Mouse (Mus musculus): ENCODE measurements around the gene Prkca. TPM values are rescaled to one million over a fixed set of nuclear protein-coding genes. Genes with fewer than 3 reads are reported as not detected.
A peak's percentile ranks its signal among the peaks of the same experiment; 100 is the strongest.

Gene Prkca
- polyA plus RNA-seq, 1 experiment from 2014 or later: 7.4 TPM

DNA sequence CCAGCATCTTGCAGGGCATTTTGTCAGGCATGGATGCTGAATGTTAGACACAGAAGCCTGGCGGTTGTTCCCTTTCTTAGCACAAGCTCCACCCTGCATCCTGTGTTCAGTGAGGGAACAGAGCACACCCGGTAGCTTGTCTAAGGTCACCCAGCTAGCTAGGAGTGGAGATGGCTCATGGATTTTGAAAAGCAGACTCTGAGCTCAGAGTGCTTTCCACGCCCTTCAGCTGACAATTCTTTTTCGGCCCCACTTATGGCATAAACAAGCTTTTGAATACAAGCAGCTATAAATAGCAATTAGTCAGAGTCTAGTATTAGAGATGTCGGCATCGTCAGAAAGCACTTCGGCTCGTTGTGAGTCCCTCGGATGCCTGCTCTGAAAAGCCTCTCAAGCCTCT lies 178.0 kb downstream of the Prkca start:
- 0 out of 2 replicates have a peak overlapping the region, but pooled peaks have one; percentile 40 for H3K27ac ChIP-seq (ENCODE audit: low read depth, low read length)
- no peaks in the 10 kb centered on the region for H3K9me3 ChIP-seq (ENCODE audit: control insufficient read depth, low read length)
- no peaks in the 10 kb centered on the region for H3K4me1 ChIP-seq (ENCODE audit: control insufficient read depth, insufficient read depth, low read depth, low read length)
- no peak overlapping the region for H3K4me2 ChIP-seq (ENCODE audit: low read length)
- ATAC-seq: no peak
- no peaks in the 10 kb centered on the region for H3K27me3 ChIP-seq (replicated peaks; ENCODE audit: control insufficient read depth, insufficient read depth, low read length)
- no peak overlapping the region for H3K4me3 ChIP-seq (ENCODE audit: low read length)
- H3K9ac ChIP-seq (ENCODE audit: low read depth, low read length): no peak overlapping the region
- WGBS: 57% methylated on average over 9 of the region's 9 CpGs
- no peaks in the 10 kb centered on the region for H3K36me3 ChIP-seq (ENCODE audit: control insufficient read depth, insufficient read depth, low read length)

DNA sequence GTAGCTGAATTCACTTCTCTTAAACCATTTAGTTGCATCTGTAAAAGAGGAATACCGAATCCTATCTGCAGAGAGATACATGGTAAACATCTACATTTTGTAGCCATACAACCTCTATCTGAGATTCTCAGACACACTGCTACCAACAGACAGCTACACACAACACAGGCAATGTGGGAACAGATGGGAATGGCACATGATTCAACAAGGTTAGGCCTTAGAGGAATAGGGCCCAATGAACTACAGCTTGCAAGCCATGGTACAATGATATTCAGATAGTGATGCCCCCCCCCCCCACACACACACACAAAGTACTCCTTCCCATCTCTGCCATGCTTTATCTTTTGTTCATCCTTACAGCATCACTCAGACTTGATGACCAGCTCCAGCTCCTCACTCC lies 181.1 kb downstream of the Prkca start:
- Histone ChIP-seq H3K4me2 (ENCODE audit: low read length) (no peak overlapping the region), H3K4me1 (ENCODE audit: control insufficient read depth, insufficient read depth, low read depth, low read length) (no peaks in the 10 kb centered on the region), H3K4me3 (ENCODE audit: low read length) (no peak overlapping the region), H3K27ac (ENCODE audit: low read depth, low read length) (no peak overlapping the region), H3K27me3 (replicated peaks; ENCODE audit: control insufficient read depth, insufficient read depth, low read length) (no peaks in the 10 kb centered on the region), H3K36me3 (ENCODE audit: control insufficient read depth, insufficient read depth, low read length) (no peaks in the 10 kb centered on the region), H3K9me3 (ENCODE audit: control insufficient read depth, low read length) (no peaks in the 10 kb centered on the region), H3K9ac (ENCODE audit: low read depth, low read length) (no peak overlapping the region)
- WGBS: 71% methylated on average over 1 of the region's 1 CpGs
- no peak for ATAC-seq

DNA sequence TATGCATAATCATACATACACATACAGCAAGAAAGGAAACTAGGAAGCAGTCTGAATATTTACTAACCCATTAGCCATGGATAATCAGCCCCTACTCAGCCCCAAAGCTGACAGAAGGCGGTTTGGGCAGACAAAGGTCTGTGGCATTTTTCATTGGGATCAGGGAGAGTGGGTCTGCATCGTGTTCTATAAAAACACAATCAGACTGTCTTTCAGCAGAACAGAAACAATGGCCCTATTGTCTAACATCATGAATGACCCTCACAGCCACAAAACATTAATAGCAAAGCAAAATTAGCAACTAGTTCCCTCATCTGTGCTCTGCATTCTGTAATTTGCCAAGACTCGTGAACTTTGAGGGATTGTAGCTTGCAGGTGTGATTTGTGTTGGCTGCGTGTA lies 181.6 kb downstream of the Prkca start:
- no peak for ATAC-seq

DNA sequence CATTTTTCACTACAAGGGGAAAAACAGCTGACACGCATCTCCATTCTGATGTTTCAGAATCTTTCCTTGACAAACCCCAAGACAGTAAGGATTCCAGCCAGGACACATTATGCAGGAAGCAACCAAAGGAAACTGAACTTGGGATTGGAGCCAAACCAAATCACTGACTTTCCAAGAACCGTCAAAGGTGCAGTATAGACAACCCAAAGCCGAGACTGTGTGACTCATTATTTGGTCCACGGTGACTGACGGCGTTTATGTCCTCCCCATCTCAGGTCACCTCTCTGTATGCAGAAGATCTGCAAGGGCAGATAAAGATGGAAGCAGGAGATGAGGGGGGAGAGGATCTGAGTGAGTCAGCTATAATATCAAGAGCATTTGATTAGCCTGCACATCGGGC lies 183.7 kb downstream of the Prkca start:
- no peak overlapping the region for H3K4me2 ChIP-seq (ENCODE audit: low read length)
- no peak overlapping the region for H3K4me3 ChIP-seq (ENCODE audit: low read length)
- H3K36me3 ChIP-seq (ENCODE audit: control insufficient read depth, insufficient read depth, low read length): no peaks in the 10 kb centered on the region
- ATAC-seq: no peak
- H3K9ac ChIP-seq (ENCODE audit: low read depth, low read length): no peak overlapping the region
- H3K4me1 ChIP-seq (ENCODE audit: control insufficient read depth, insufficient read depth, low read depth, low read length): no peaks in the 10 kb centered on the region; the same call in 1 of the 2 replicates
- no peak overlapping the region for H3K27ac ChIP-seq (ENCODE audit: low read depth, low read length)
- no peaks in the 10 kb centered on the region for H3K27me3 ChIP-seq (replicated peaks; ENCODE audit: control insufficient read depth, insufficient read depth, low read length)
- 80% methylated on average over 7 of the region's 7 CpGs for WGBS
- no peaks in the 10 kb centered on the region for H3K9me3 ChIP-seq (ENCODE audit: control insufficient read depth, low read length)

More for the DNA sequence above, 181.6 kb downstream of the Prkca start:
- Histone ChIP-seq H3K27ac (ENCODE audit: low read depth, low read length) (no peak overlapping the region), H3K36me3 (ENCODE audit: control insufficient read depth, insufficient read depth, low read length) (no peaks in the 10 kb centered on the region), H3K4me1 (ENCODE audit: control insufficient read depth, insufficient read depth, low read depth, low read length) (no peaks in the 10 kb centered on the region), H3K9ac (ENCODE audit: low read depth, low read length) (no peak overlapping the region), H3K4me3 (ENCODE audit: low read length) (no peak overlapping the region), H3K27me3 (replicated peaks; ENCODE audit: control insufficient read depth, insufficient read depth, low read length) (no peaks in the 10 kb centered on the region), H3K9me3 (ENCODE audit: control insufficient read depth, low read length) (no peaks in the 10 kb centered on the region), H3K4me2 (ENCODE audit: low read length) (no peak overlapping the region)
- 11% methylated on average over 4 of the region's 4 CpGs for WGBS

DNA sequence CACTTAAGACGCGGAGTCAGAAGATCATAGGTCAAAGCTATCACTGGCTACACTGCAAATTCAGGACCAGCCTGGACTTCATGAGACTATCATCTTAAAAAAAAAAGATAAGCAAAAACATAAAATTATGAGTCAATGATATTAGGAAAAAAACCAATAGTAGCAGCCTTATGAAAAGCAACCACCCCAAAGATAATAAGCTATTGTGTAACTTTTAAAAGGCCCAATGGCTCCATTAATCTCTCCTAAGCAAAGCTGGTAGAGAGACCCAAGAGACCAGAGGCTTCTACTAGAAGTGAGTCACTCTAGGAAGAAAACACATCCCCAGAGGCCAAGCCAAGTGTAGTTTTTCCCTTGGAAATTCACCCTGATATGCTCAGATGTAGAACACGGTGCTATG lies 185.7 kb downstream of the Prkca start:
- Histone ChIP-seq H3K36me3 (ENCODE audit: control insufficient read depth, insufficient read depth, low read length) (no peaks in the 10 kb centered on the region), H3K27me3 (replicated peaks; ENCODE audit: control insufficient read depth, insufficient read depth, low read length) (no peaks in the 10 kb centered on the region), H3K9me3 (ENCODE audit: control insufficient read depth, low read length) (no peaks in the 10 kb centered on the region), H3K27ac (ENCODE audit: low read depth, low read length) (no peak overlapping the region), H3K4me1 (ENCODE audit: control insufficient read depth, insufficient read depth, low read depth, low read length) (no peaks in the 10 kb centered on the region; the same call in 1 of the 2 replicates), H3K4me3 (ENCODE audit: low read length) (no peak overlapping the region), H3K9ac (ENCODE audit: low read depth, low read length) (no peak overlapping the region), H3K4me2 (ENCODE audit: low read length) (no peak overlapping the region)
- 95% methylated on average over 3 of the region's 3 CpGs for WGBS
- ATAC-seq: no peak

DNA sequence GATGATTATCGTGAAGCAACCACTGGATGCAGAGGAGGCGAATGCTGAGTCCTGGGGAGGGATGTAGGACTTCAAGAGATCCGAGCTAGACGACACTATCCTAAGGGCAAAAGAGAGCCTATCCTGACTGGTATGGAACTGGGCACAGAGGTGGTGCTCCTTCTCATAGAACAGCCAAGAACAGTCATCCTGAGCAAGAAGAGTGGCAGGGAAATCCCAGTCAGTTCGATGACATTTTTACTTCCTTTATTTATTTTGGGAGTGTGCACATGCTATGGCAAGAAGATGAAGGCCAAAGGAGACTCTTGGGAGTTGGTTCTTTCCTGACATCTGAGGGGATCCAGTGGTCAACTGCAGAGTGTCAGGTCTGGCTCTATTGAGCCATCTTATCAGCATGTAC lies 186.7 kb downstream of the Prkca start:
- Histone ChIP-seq H3K4me3 (ENCODE audit: low read length) (no peak overlapping the region), H3K27me3 (replicated peaks; ENCODE audit: control insufficient read depth, insufficient read depth, low read length) (no peaks in the 10 kb centered on the region), H3K4me1 (ENCODE audit: control insufficient read depth, insufficient read depth, low read depth, low read length) (peaks cover 2% of the 10 kb centered on the region; the same call in 1 of the 2 replicates), H3K4me2 (ENCODE audit: low read length) (no peak overlapping the region), H3K36me3 (ENCODE audit: control insufficient read depth, insufficient read depth, low read length) (no peaks in the 10 kb centered on the region), H3K9ac (ENCODE audit: low read depth, low read length) (no peak overlapping the region), H3K9me3 (ENCODE audit: control insufficient read depth, low read length) (no peaks in the 10 kb centered on the region), H3K27ac (ENCODE audit: low read depth, low read length) (no peak overlapping the region)
- ATAC-seq: no peak
- 95% methylated on average over 5 of the region's 5 CpGs for WGBS

DNA sequence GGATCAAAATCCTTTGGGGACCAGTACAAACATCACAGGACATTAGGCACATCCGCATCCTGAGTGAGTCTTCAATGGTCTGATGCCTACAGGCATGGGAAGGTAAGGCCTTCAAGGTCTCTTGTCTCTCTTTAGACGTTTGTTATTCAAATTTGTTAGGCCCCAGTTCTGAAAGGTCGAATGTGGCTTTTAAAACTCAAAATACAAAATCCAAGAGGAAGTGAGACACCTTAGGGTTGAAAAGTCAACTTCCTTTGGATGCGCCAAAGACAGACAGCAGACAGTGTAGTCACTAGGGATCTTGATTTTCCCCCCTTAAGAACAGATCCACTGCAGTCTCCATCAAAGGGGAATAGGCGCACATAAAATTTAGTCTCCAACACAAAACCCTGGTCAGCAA lies 187.6 kb downstream of the Prkca start:
- H3K4me2 ChIP-seq (ENCODE audit: low read length): no peak overlapping the region
- no peak overlapping the region for H3K27ac ChIP-seq (ENCODE audit: low read depth, low read length)
- no peak for ATAC-seq
- no peak overlapping the region for H3K4me3 ChIP-seq (ENCODE audit: low read length)
- H3K4me1 ChIP-seq (ENCODE audit: control insufficient read depth, insufficient read depth, low read depth, low read length): peaks cover 2% of the 10 kb centered on the region; the same call in 1 of the 2 replicates
- no peak overlapping the region for H3K9ac ChIP-seq (ENCODE audit: low read depth, low read length)
- 80% methylated on average over 5 of the region's 5 CpGs for whole genome bisulfite sequencing
- no peaks in the 10 kb centered on the region for H3K9me3 ChIP-seq (ENCODE audit: control insufficient read depth, low read length)
- no peaks in the 10 kb centered on the region for H3K27me3 ChIP-seq (replicated peaks; ENCODE audit: control insufficient read depth, insufficient read depth, low read length)
- H3K36me3 ChIP-seq (ENCODE audit: control insufficient read depth, insufficient read depth, low read length): no peaks in the 10 kb centered on the region

DNA sequence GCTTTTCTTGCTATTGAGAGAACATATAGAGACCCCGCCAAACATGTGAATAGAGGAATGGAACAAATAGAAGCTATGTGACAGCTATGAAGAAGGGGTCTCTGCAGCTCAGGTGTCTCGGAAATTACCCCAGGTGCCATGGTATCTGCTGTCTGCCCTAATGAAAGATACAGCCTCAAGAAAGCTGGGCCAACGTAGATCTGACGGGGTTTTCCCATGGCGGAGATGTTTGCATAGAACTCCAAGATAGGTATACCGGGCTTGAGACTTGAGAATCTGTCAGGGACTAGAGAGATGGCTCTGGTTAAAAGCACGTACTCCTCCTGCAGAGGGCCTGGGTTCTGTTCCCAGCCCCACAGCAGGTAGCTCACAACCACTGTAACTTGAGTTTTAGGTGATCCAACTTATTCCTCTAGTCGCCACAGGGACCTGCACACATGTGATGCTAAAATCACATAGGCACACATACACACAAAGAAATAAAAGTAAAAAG lies 188.6 kb downstream of the Prkca start:
- H3K9me3 ChIP-seq (ENCODE audit: control insufficient read depth, low read length): no peaks in the 10 kb centered on the region
- no peaks in the 10 kb centered on the region for H3K27me3 ChIP-seq (replicated peaks; ENCODE audit: control insufficient read depth, insufficient read depth, low read length)
- no peak overlapping the region for H3K4me2 ChIP-seq (ENCODE audit: low read length)
- 98% methylated on average over 8 of the region's 8 CpGs for WGBS
- no peak overlapping the region for H3K27ac ChIP-seq (ENCODE audit: low read depth, low read length)
- no peak overlapping the region for H3K9ac ChIP-seq (ENCODE audit: low read depth, low read length)
- no peak for ATAC-seq
- H3K4me1 ChIP-seq (ENCODE audit: control insufficient read depth, insufficient read depth, low read depth, low read length): peaks cover 7% of the 10 kb centered on the region; the same call in 1 of the 2 replicates
- no peak overlapping the region for H3K4me3 ChIP-seq (ENCODE audit: low read length)
- H3K36me3 ChIP-seq (ENCODE audit: control insufficient read depth, insufficient read depth, low read length): no peaks in the 10 kb centered on the region

DNA sequence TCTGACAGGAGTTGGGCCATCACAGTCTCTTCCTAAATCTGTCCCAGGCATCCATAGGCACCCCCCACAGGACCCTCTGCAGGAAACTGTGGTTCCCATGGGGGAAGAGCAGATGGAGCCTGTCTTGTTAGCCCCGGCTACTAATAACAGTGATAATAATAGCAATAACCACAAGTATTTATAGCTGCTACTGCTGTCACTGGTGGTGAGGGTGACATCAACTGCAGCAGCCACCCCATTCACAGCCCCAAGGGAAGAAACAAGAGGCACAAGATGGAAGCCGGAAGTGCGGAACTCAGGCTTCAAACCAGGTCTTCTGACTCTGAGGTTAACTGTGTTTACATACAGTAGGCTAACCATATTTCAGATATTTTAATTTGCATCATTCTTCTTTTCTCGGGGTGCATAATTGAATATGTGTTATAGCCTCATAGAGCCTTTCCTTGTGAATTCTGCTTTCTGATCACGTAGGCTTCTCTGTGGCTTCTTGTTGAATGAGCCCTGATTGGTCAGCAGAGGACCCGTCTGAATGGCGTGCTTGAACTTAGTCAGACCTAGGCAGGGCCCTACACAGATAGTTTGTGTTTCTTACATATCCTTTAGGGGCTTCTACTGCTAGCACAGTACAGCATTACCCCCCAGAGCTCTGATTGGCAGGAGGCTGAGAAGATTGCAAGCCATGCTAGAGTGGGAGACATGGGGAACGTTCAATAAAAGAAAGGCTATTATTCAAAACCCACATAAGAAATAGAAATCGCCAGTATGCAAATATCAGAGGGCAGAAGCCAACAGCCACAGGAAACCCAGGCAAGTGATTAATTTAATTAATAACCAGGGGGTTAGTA lies 189.5 kb downstream of the Prkca start:
- ATAC-seq: no peak
- Histone ChIP-seq H3K27ac (ENCODE audit: low read depth, low read length) (no peak overlapping the region), H3K9ac (ENCODE audit: low read depth, low read length) (no peak overlapping the region), H3K36me3 (ENCODE audit: control insufficient read depth, insufficient read depth, low read length) (no peaks in the 10 kb centered on the region), H3K4me3 (ENCODE audit: low read length) (no peak overlapping the region), H3K9me3 (ENCODE audit: control insufficient read depth, low read length) (no peaks in the 10 kb centered on the region), H3K27me3 (replicated peaks; ENCODE audit: control insufficient read depth, insufficient read depth, low read length) (no peaks in the 10 kb centered on the region), H3K4me2 (ENCODE audit: low read length) (no peak overlapping the region), H3K4me1 (ENCODE audit: control insufficient read depth, insufficient read depth, low read depth, low read length) (peaks cover 7% of the 10 kb centered on the region; the same call in 1 of the 2 replicates)
- WGBS: 69% methylated on average over 9 of the region's 9 CpGs
